Mouse (Mus musculus) olfactory bulb, adult 2 months (tissue): Measurements from ENCODE around the gene Bag3. TPM values are rescaled to one million over a fixed set of nuclear protein-coding genes. Genes with fewer than 3 reads are reported as not detected.
A peak's percentile ranks its signal among the peaks of the same experiment; 100 is the strongest.

Experiments
- H3K27ac ChIP-seq: fragments of 200-500 bp; 2 replicates; pipeline ENCODE4 v1.5.1; 2012; ENCODE audit warnings: low read depth, low read length; ENCODE audit not compliant: insufficient read depth
- H3K4me1 ChIP-seq: fragments of 200-500 bp; 2 replicates; pipeline ENCODE4 v1.6.1; 2012; ENCODE audit warnings: low read length; ENCODE audit not compliant: control insufficient read depth, insufficient read depth
- H3K4me3 ChIP-seq: fragments of 200-500 bp; 2 replicates; pipeline ENCODE4 v1.5.1; 2012; ENCODE audit warnings: mild to moderate bottlenecking, low read depth, low read length, moderate library complexity; ENCODE audit not compliant: insufficient read depth
- CTCF ChIP-seq: fragments of 200-500 bp; IDR thresholded peaks from 2 replicates; pipeline ENCODE4 v1.5.1; 2012; ENCODE audit warnings: low read depth, mild to moderate bottlenecking, low read length, moderate library complexity; ENCODE audit not compliant: insufficient read depth
- POLR2A ChIP-seq: fragments of 200-500 bp; IDR thresholded peaks from 2 replicates; pipeline ENCODE4 v1.6.1; 2012; ENCODE audit warnings: mild to moderate bottlenecking, low read depth, low read length, moderate library complexity; ENCODE audit not compliant: insufficient read depth
- WGBS: fragments of 180-500 bp; shearing (Covaris S2); methylation state at CpG from one replicate; pipeline ENCODE4 v1.1.7; 2018; 5-methylcytosine and 5-hydroxymethylcytosine counted together
- polyA plus RNA-seq: library from polyadenylated mRNA; stranded (reverse); fragments of >200 nt; gene quantifications from 2 replicates; pipeline ENCODE4 v1.2.4, GENCODE M21; 2012; ENCODE audit warnings: low replicate concordance; ENCODE audit not compliant: missing spikeins, insufficient read depth, insufficient read length

Gene Bag3
- polyA plus RNA-seq, 1 experiment = not detected

DNA sequence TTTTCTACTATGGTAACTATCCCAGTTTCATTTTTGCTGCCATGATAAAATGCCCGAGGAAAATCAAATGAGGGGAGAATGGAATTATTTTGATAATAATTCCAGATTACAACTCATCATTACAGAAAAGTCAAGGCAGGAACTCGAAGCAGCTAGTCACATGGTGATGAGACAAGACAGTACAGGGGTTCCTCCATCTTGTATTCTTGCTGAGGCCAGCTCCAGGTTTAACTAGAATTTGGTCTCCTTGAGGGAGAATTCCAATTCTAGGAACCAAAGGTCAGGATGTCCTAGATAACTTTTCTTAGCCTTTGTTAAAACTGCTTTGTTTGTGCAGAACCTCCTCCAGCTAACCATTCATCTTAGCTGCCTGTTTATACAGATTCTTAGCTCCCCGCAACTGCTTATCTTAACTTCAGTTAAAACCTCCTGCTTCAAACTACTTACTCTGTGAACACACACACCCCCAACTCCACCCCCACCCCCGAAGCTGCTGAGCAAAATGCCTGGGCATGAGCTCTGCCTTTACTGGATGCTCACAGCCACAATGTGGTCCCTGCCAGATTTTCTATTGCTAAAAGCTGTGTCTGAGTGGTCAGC lies 64.0 kb downstream of the Bag3 start:
- Histone ChIP-seq H3K27ac (peak overlapping the region; percentile 46; the same call in 1 of the 2 replicates), H3K4me1 (peaks cover 26% of the 10 kb centered on the region), H3K4me3 (no peak overlapping the region)
- TF ChIP-seq POLR2A = no peak
- no peak for TF ChIP-seq CTCF
- WGBS = 51% methylated on average over 4 of the region's 4 CpGs

DNA sequence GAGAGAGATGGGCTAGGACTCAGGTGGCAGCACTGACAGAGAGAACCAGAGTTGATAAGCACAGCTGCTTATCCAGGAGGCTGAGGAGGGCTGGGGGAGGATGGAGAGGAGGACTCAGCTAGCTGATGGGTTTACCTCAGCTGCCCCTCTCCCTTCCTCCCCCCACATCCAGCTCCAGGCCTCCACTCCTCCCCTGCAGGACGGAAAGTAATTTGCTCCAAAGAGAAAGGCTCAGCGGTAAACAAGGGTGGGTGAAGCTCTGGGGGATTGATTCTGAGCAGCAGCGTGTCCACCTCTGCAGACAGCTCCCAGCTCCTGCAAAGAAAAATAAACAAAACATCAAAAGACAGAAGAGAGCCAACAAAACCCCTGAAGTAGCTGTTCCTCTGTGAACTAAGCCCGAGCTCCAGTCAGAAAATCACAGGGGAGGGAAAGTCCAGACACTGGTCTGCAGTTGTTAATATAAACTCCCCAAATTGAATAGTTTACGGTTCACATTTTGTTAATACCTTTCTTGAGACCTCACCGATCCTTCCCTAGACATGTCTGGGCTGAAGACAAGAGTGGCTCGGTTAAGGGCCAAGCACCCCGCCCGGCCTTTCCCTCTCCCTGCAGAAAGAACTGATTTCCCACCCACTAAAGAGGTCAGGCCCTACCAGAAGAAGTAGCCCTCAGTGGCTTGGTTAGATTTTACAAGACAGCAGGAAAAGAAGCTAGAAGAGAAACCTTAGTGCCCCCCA lies 68.1 kb downstream of the Bag3 start:
- peak overlapping the region; percentile 80 for H3K27ac ChIP-seq
- peaks cover 21% of the 10 kb centered on the region for H3K4me1 ChIP-seq
- no peak for TF ChIP-seq CTCF
- no peak for TF ChIP-seq POLR2A
- WGBS = 26% methylated on average over 9 of the region's 9 CpGs
- H3K4me3 ChIP-seq = no peak overlapping the region

DNA sequence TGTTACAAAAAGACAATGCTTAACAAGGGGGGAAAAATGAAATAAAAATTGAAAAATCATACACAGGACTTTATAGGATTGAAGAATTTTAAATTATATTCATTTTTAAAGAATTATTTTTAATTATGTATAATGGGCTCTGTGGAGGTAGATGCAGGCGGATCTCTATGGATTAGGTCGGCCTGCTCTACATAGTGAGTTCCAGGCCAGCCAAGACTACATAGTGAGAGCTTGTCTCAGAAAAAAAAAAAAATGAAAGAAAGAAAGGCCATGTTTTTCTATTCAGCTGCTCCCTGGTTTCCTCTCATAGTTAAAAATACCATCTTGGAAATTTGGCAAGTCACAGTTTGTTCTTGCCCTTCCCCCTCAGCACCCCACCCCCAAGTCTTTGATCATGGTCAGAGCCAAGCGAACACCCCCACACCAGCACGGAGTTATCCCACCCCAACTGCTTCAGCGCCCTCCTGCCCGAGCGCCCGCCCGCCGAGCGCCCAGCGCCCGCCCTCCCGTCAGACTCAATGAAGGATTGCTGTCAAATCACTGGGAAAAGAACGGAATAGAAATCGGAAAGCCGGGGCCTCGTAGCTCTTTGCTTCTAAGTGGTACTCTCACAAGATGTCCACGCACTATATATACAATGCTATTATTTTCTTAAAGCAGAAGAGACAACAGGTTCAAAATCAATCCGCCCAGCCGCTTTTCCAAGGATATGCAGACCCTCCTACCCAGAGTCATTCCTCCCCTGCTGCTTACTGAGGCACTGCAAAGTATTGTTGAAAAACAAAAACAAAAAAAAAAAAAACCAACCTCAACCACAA lies 68.9 kb downstream of the Bag3 start:
- peak overlapping the region; percentile 80 for H3K27ac ChIP-seq
- H3K4me1 ChIP-seq = peaks cover 21% of the 10 kb centered on the region
- no peak for TF ChIP-seq CTCF
- no peak for TF ChIP-seq POLR2A
- H3K4me3 ChIP-seq = 0 out of 2 replicates have a peak overlapping the region, but pooled peaks have one; percentile 13
- WGBS = 8% methylated on average over 21 of the region's 21 CpGs

DNA sequence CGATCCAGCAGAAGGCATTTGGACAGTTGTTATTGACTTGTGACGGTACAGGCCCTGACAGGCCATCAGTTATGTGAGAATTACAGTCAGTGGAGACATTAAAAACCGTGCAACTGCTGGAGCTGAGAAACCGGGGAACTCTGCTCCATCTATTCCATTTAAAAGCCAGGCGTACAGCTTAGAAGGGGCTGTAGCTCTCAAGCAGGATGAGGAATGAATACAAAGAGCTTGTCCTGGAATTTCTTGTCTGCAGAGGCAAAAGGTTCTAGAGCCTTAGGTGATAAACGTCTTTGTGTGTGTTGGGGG lies 69.5 kb downstream of the Bag3 start:
- Histone ChIP-seq H3K27ac (peak overlapping the region; percentile 80), H3K4me1 (peaks cover 18% of the 10 kb centered on the region), H3K4me3 (no peak overlapping the region)
- 16% methylated on average over 6 of the region's 6 CpGs for WGBS
- TF ChIP-seq CTCF (no peak), POLR2A (no peak)

DNA sequence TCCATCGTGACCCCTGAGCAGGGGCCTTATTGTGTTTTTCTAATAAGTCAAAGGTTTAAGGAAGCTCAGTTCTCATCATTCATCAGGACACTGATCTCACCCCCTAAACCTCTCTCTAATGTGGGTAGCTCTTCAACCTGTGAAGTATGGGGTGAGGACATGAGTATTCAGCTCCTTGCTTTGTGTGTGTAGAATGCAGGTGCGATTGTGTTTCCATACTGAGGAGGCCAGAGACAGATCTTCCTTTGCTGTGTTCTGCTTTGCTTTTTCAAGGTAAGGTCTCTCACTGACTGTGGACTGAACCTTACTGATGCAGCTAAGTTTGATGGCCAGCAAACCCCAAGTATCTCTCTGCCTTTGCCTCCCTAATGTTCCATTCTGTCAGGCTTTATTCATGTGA lies 72.9 kb downstream of the Bag3 start:
- no peak for TF ChIP-seq CTCF
- no peak for TF ChIP-seq POLR2A
- Histone ChIP-seq H3K4me1 (peaks cover 9% of the 10 kb centered on the region), H3K4me3 (no peak overlapping the region), H3K27ac (no peak overlapping the region)
- 97% methylated on average over 2 of the region's 2 CpGs for WGBS

Other genes with a start within 250 kb of the Bag3 start
- gene BC017158, start 225.4 kb upstream of the Bag3 start, polyA plus RNA-seq = not detected in 2 replicates
- gene Rgs10, start 104.9 kb upstream of the Bag3 start, polyA plus RNA-seq = not detected in 2 replicates
- not detected in 2 replicates for gene Tial1, start 61.9 kb upstream of the Bag3 start, polyA plus RNA-seq
- gene Inpp5f, start 87.7 kb downstream of the Bag3 start, polyA plus RNA-seq = not detected in 2 replicates
- not detected in 2 replicates for gene Mcmbp, start 216.9 kb downstream of the Bag3 start, polyA plus RNA-seq
- not detected in 2 replicates for gene Sec23ip, start 221.3 kb downstream of the Bag3 start, polyA plus RNA-seq